Mouse (Mus musculus): ENCODE measurements at regions not wholly inside any gene's neighbourhood (a gene's known extent, or its start where the extent isn't known, plus 50 kb on each side); places are given as distances from the start of the nearest gene placed in this dataset.

GRCm38 (mm10) chr13:115836203-115836768 lies 473.2 kb downstream of the Isl1 start:
- TF ChIP-seq POLR2A (IDR thresholded peaks at IDR 0.05; ENCODE audit: low read depth, low read length) (no peak), CTCF (IDR thresholded peaks at IDR 0.05; ENCODE audit: extremely low read depth, insufficient read length, insufficient replicate concordance, low read depth, low read length) (no peak)
